Mouse (Mus musculus): ENCODE results near the gene Tmem200b. TPM values are rescaled to one million over a fixed set of nuclear protein-coding genes. Genes with fewer than 3 reads are reported as not detected.

The Tmem200b gene
- total and polyA plus RNA-seq, 3 experiments = not detected

DNA sequence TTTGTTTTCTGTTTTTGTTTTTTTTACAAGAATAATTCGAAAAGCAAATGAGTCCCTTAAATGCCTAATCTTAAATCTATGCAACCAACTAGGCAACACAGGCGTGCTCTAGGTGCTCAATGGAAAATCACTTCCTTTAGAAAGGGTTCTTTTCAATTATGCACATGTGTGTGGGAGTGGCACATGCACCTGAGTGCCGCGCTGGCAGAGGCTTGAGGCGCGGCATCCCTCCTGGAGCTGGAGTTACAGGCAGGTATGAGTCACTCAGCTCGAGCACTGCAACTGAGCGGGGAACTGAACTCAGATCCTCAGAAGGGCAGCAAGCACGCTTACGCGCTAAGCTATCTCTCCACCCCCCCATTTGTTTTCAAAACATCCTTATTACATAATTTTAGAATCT lies 26.3 kb downstream of the Tmem200b start:
- Histone ChIP-seq H3K9ac (ENCODE audit: control insufficient read depth, low read depth, low read length, poor library complexity, severe bottlenecking) (no peak overlapping the region), H3K9me3 (replicated peaks; ENCODE audit: insufficient read depth, low read length) (no peaks in the 10 kb centered on the region), H3K27ac (ENCODE audit: control insufficient read depth, low read depth, low read length) (no peak overlapping the region), H3K4me3 (ENCODE audit: control insufficient read depth in 1 of 2, insufficient read depth in 1 of 2, low read depth in 2 of 2, low read length in 2 of 2) (no peak overlapping the region), H3K36me3 (ENCODE audit: control insufficient read depth in 1 of 2, insufficient read depth in 2 of 2, low read length in 2 of 2) (peaks cover 0 to 28% of the 10 kb centered on the region in 2 experiments; a peak in 2 of 4 replicates), H3K79me2 (ENCODE audit: control insufficient read depth, insufficient read depth, low read length, poor library complexity) (no peaks in the 10 kb centered on the region), H3K27me3 (ENCODE audit: control insufficient read depth in 1 of 2, insufficient read depth in 2 of 2, low read length in 2 of 2) (no peaks in the 10 kb centered on the region), H3K4me1 (ENCODE audit: control insufficient read depth in 1 of 2, insufficient read depth in 2 of 2, low read length in 2 of 2) (no peaks in the 10 kb centered on the region)
- TF ChIP-seq MYB (IDR thresholded peaks at IDR 0.05; ENCODE audit: low read depth, low read length) = no peak
- TF ChIP-seq RCOR1 (IDR thresholded peaks at IDR 0.05; ENCODE audit: low read depth, low read length) = no peak
- TF ChIP-seq CHD2 (IDR thresholded peaks at IDR 0.05; ENCODE audit: low read length) = no peak
- TF ChIP-seq ELF1 (IDR thresholded peaks at IDR 0.05; ENCODE audit: low read depth, low read length) = no peak
- TF ChIP-seq POLR2A (IDR thresholded peaks at IDR 0.05; ENCODE audit: control insufficient read depth in 1 of 2, insufficient read depth in 1 of 2, low read depth in 1 of 2, low read length in 2 of 2, poor library complexity in 1 of 2) = no peak
- no peak for TF ChIP-seq ZMIZ1 (IDR thresholded peaks at IDR 0.05; ENCODE audit: low read depth, low read length)
- no peak for TF ChIP-seq ZC3H11A (IDR thresholded peaks at IDR 0.05; ENCODE audit: low read depth, low read length)
- TF ChIP-seq TBP (IDR thresholded peaks at IDR 0.05; ENCODE audit: low read depth, low read length) = no peak
- no peak for TF ChIP-seq HCFC1 (IDR thresholded peaks at IDR 0.05; ENCODE audit: low read depth, low read length)
- TF ChIP-seq EP300 (IDR thresholded peaks at IDR 0.05; ENCODE audit: low read depth in 1 of 2, low read length in 2 of 2) = no peak
- DNase-seq (ENCODE audit: low read depth, low spot score) = no peak

DNA sequence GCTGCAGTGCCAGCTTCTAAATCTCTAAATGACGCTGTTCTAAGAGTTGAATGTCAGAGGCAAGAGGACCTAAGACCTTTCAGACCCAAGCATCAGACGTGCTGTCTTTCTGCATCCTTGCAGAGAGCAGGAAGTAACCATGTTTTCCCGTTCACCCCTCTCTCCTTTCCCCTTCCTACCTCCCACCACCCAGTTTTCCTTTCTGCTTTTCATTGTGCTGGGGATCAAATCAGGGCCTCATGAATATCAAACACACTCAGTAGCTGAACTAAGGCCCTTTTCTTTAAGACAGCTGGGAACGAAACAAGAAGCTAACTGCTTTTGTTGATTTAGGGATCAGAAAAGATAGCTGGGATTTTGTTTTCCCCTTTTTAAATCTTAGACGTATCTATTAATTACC lies 28.3 kb downstream of the Tmem200b start:
- TF ChIP-seq RCOR1 (IDR thresholded peaks at IDR 0.05; ENCODE audit: low read depth, low read length) = no peak
- no peak for TF ChIP-seq KAT2A (conservative IDR thresholded peaks at IDR 0.05; ENCODE audit: low read depth, low read length)
- TF ChIP-seq E2F4 (IDR thresholded peaks at IDR 0.05; ENCODE audit: borderline replicate concordance, low read depth, low read length) = no peak
- no peak for TF ChIP-seq MYB (IDR thresholded peaks at IDR 0.05; ENCODE audit: low read depth, low read length)
- no peak for TF ChIP-seq MYC (IDR thresholded peaks at IDR 0.05; ENCODE audit: low read depth, low read length)
- no peak for TF ChIP-seq SIN3A (IDR thresholded peaks at IDR 0.05; ENCODE audit: low read length)
- no peak for TF ChIP-seq TAL1 (IDR thresholded peaks at IDR 0.05; ENCODE audit: low read length)
- TF ChIP-seq CHD1 (IDR thresholded peaks at IDR 0.05; ENCODE audit: low read depth, low read length) = no peak
- TF ChIP-seq BHLHE40 (IDR thresholded peaks at IDR 0.05; ENCODE audit: borderline replicate concordance, low read depth, low read length) = no peak
- TF ChIP-seq USF2 (IDR thresholded peaks at IDR 0.05; ENCODE audit: borderline replicate concordance in 1 of 2, insufficient read depth in 1 of 2, low read depth in 1 of 2, low read length in 2 of 2) = no peak
- TF ChIP-seq RAD21 (IDR thresholded peaks at IDR 0.05; ENCODE audit: low read depth, low read length) = no peak
- TF ChIP-seq MAZ (IDR thresholded peaks at IDR 0.05; ENCODE audit: low read depth, low read length) = no peak
- TF ChIP-seq SMC3 (IDR thresholded peaks at IDR 0.05; ENCODE audit: low read depth, low read length) = no peak
- Histone ChIP-seq H3K79me2 (ENCODE audit: control insufficient read depth, insufficient read depth, low read length, poor library complexity) (no peaks in the 10 kb centered on the region), H3K4me1 (ENCODE audit: control insufficient read depth in 1 of 2, insufficient read depth in 2 of 2, low read length in 2 of 2) (no peaks in the 10 kb centered on the region), H3K27me3 (ENCODE audit: control insufficient read depth in 1 of 2, insufficient read depth in 2 of 2, low read length in 2 of 2) (no peaks in the 10 kb centered on the region), H3K4me3 (ENCODE audit: control insufficient read depth in 1 of 2, insufficient read depth in 1 of 2, low read depth in 2 of 2, low read length in 2 of 2) (no peak overlapping the region), H3K9ac (ENCODE audit: control insufficient read depth, low read depth, low read length, poor library complexity, severe bottlenecking) (no peak overlapping the region), H3K36me3 (ENCODE audit: control insufficient read depth in 1 of 2, insufficient read depth in 2 of 2, low read length in 2 of 2) (peaks cover 0 to 27% of the 10 kb centered on the region in 2 experiments; a peak in 2 of 4 replicates), H3K27ac (ENCODE audit: control insufficient read depth, low read depth, low read length) (no peak overlapping the region), H3K9me3 (replicated peaks; ENCODE audit: insufficient read depth, low read length) (no peaks in the 10 kb centered on the region)
- DNase-seq (ENCODE audit: low read depth, low spot score) = no peak

All from MEL (cell line).